ENCODE assay signal across 9 mouse cellular contexts in genomic region chr7:13039181-13039580, GRCm38 (mm10). TPM values are rescaled to one million over a fixed set of nuclear protein-coding genes. Genes with fewer than 3 reads are reported as not detected.
DNase-seq lines count a peak whose midpoint lies in the region; ATAC-seq and TF ChIP-seq lines count a peak whose summit lies in the region.
"Had no signal": no experiment of that assay in that cellular context is flagged by ENCODE, and none has a peak within 500 bp of the region (broad histone marks: within the 10 kb centered on the region; RNA-seq: fewer than 3 reads in every experiment).

No protein-coding gene starts in this region.

- ATAC-seq in lung, postnatal 0 days: no peak
- ATAC-seq in limb, embryonic 14.5 days (ENCODE audit: low FRiP score, low read depth): no peak
- ATAC-seq in stomach, embryonic 14.5 days (ENCODE audit: insufficient number of reproducible peaks, insufficient read depth, low FRiP score, low read depth): no peak

- no peak for TF ChIP-seq CTCF in cerebellum, adult 2 months (IDR thresholded peaks at IDR 0.05; ENCODE audit: borderline replicate concordance, insufficient read depth, low read depth, low read length)
- TF ChIP-seq CTCF in lung, postnatal 0 days (IDR thresholded peaks at IDR 0.05): no peak

- no peak for TF ChIP-seq EP300 in lung, postnatal 0 days (IDR thresholded peaks at IDR 0.05)

- no peaks in the 10 kb centered on the region for H3K27me3 ChIP-seq in cerebellum, adult 2 months (ENCODE audit: control insufficient read depth, insufficient read depth, low read length)
- H3K27me3 ChIP-seq in lung, postnatal 0 days (replicated peaks; ENCODE audit: insufficient read depth, low read length): peaks cover 15% of the 10 kb centered on the region
- H3K27me3 ChIP-seq in limb, embryonic 14.5 days (ENCODE audit: control insufficient read depth, insufficient read depth, low read length): peaks cover 21% of the 10 kb centered on the region
- peaks cover 10% of the 10 kb centered on the region; the same call in 1 of the 2 replicates for H3K27me3 ChIP-seq in stomach, embryonic 14.5 days (ENCODE audit: control insufficient read depth, insufficient read depth, low read length)

- 45% methylated on average over 1 of the region's 1 CpGs for WGBS in cerebellum, adult 2 months
- WGBS in lung, postnatal 0 days: 81% methylated on average over 1 of the region's 1 CpGs
- 88% methylated on average over 1 of the region's 1 CpGs for WGBS in limb, embryonic 14.5 days
- 88% methylated on average over 1 of the region's 1 CpGs for WGBS in stomach, embryonic 14.5 days

- peak overlapping the region; percentile 62 for H3K4me2 ChIP-seq in lung, postnatal 0 days (replicated peaks; ENCODE audit: low read depth, low read length)
- peak overlapping the region; percentile 79; the same call in 1 of the 2 replicates for H3K4me2 ChIP-seq in limb, embryonic 14.5 days (replicated peaks; ENCODE audit: low read depth, low read length, severe bottlenecking)
- peak overlapping the region; percentile 82 for H3K4me2 ChIP-seq in stomach, embryonic 14.5 days (replicated peaks; ENCODE audit: low read depth, low read length)

- H3K4me3 ChIP-seq in cerebellum, adult 2 months (replicated peaks; ENCODE audit: insufficient read depth, low read depth, low read length): peak overlapping the region; percentile 88
- no peak overlapping the region for H3K4me3 ChIP-seq in lung, postnatal 0 days (ENCODE audit: low read depth, low read length)
- 0 out of 2 replicates have a peak overlapping the region, but pooled peaks have one; percentile 59 for H3K4me3 ChIP-seq in limb, embryonic 14.5 days (replicated peaks; ENCODE audit: low read length)
- peak overlapping the region; percentile 51; the same call in 1 of the 2 replicates for H3K4me3 ChIP-seq in stomach, embryonic 14.5 days (ENCODE audit: low read depth, low read length)

- no peak for TF ChIP-seq POLR2A in cerebellum, adult 2 months (IDR thresholded peaks at IDR 0.05; ENCODE audit: borderline replicate concordance, insufficient read depth, low read length)
- TF ChIP-seq POLR2A in limb, embryonic 14.5 days (IDR thresholded peaks at IDR 0.05; ENCODE audit: borderline replicate concordance, extremely low read depth, insufficient read depth, insufficient read length): no peak

- peak overlapping the region; percentile 99; the same call in 1 of the 2 replicates for H3K9ac ChIP-seq in lung, postnatal 0 days (replicated peaks; ENCODE audit: low read depth)
- peak overlapping the region; percentile 82 for H3K9ac ChIP-seq in limb, embryonic 14.5 days (ENCODE audit: low read depth, low read length, severe bottlenecking)
- H3K9ac ChIP-seq in stomach, embryonic 14.5 days (replicated peaks; ENCODE audit: low read depth, low read length): peak overlapping the region; percentile 93

- H3K36me3 ChIP-seq in lung, postnatal 0 days (ENCODE audit: insufficient read depth, low read length): no peaks in the 10 kb centered on the region
- H3K36me3 ChIP-seq in limb, embryonic 14.5 days (ENCODE audit: control insufficient read depth, insufficient read depth, low read length): peaks cover 20% of the 10 kb centered on the region
- H3K36me3 ChIP-seq in stomach, embryonic 14.5 days (ENCODE audit: control insufficient read depth, insufficient read depth, low read length): peaks cover 16% of the 10 kb centered on the region

- no peak overlapping the region; the same call in 1 of the 2 replicates for H3K27ac ChIP-seq in cerebellum, adult 2 months (ENCODE audit: insufficient read depth, low read length)
- peak overlapping the region; percentile 100; the same call in 1 of the 2 replicates for H3K27ac ChIP-seq in lung, postnatal 0 days (ENCODE audit: low read length)
- H3K27ac ChIP-seq in limb, embryonic 14.5 days (replicated peaks; ENCODE audit: low read depth, low read length): no peak overlapping the region
- no peak overlapping the region for H3K27ac ChIP-seq in stomach, embryonic 14.5 days (ENCODE audit: low read length)

- no peak for DNase-seq in cerebellum, adult 2 months
- no peak for DNase-seq in cerebellum, adult 11-12 months
- DNase-seq in lung, postnatal 0 days (ENCODE audit: low spot score): no peak
- DNase-seq in lung, postnatal 36 days: no peak
- no peak for DNase-seq in limb, embryonic 14.5 days (ENCODE audit: low spot score)
- no peak for DNase-seq in urinary bladder, postnatal 4 days (ENCODE audit: low spot score in 2 of 2)
- no peak for DNase-seq in urinary bladder, postnatal 10 days (ENCODE audit: low spot score)
- DNase-seq: right cerebral cortex, postnatal 25 days had no signal

- no peaks in the 10 kb centered on the region for H3K9me3 ChIP-seq in lung, postnatal 0 days (ENCODE audit: low read length)
- H3K9me3 ChIP-seq in limb, embryonic 14.5 days (ENCODE audit: control insufficient read depth, low read length): no peaks in the 10 kb centered on the region
- no peaks in the 10 kb centered on the region for H3K9me3 ChIP-seq in stomach, embryonic 14.5 days (ENCODE audit: control insufficient read depth, low read depth, low read length)

- H3K4me1 ChIP-seq in cerebellum, adult 2 months (ENCODE audit: control insufficient read depth, insufficient read depth, low read length): peaks cover 16% of the 10 kb centered on the region
- H3K4me1 ChIP-seq in lung, postnatal 0 days (ENCODE audit: insufficient read depth, low read depth, low read length): peaks cover 25% of the 10 kb centered on the region
- peaks cover 24% of the 10 kb centered on the region for H3K4me1 ChIP-seq in limb, embryonic 14.5 days (ENCODE audit: control insufficient read depth, insufficient read depth, low read length)
- peaks cover 32% of the 10 kb centered on the region for H3K4me1 ChIP-seq in stomach, embryonic 14.5 days (ENCODE audit: control insufficient read depth, insufficient read depth, low read length)

RNA-seq across cellular contexts. Expression of gene Ube2m, which starts 1.1 kb away (rescaled TPM):
- 376 and 405 TPM in 2 replicates for polyA plus RNA-seq in cerebellum, adult 2 months (2012; rRNA removed)
- polyA plus RNA-seq in lung, postnatal 0 days (2015; fragmentation: Nextera tagmentation; extraction: Ambion mirVana): 67.8 and 78.1 TPM in 2 replicates
- 294 and 308 TPM in 2 replicates for polyA plus RNA-seq in limb, embryonic 14.5 days (2012; rRNA removed)
- polyA plus RNA-seq in limb, embryonic 14.5 days (2014; fragmentation: Nextera tagmentation; extraction: Ambion mirVana): 159 and 165 TPM in 2 replicates
- polyA plus RNA-seq in stomach, embryonic 14.5 days (2014; fragmentation: Nextera tagmentation; extraction: Ambion mirVana): 56.6 and 59.6 TPM in 2 replicates

RNA-seq across cellular contexts. Expression of gene Chmp2a, which starts 4.6 kb away (rescaled TPM):
- 258 and 264 TPM in 2 replicates for polyA plus RNA-seq in cerebellum, adult 2 months (2012; rRNA removed)
- 254 and 264 TPM in 2 replicates for polyA plus RNA-seq in lung, postnatal 0 days (2015; fragmentation: Nextera tagmentation; extraction: Ambion mirVana)
- polyA plus RNA-seq in limb, embryonic 14.5 days (2012; rRNA removed): 97.3 and 151 TPM in 2 replicates
- 164 TPM in 2 replicates for polyA plus RNA-seq in limb, embryonic 14.5 days (2014; fragmentation: Nextera tagmentation; extraction: Ambion mirVana)
- 150 and 157 TPM in 2 replicates for polyA plus RNA-seq in stomach, embryonic 14.5 days (2014; fragmentation: Nextera tagmentation; extraction: Ambion mirVana)

RNA-seq across cellular contexts. Expression of gene Mzf1, which starts 15.4 kb away (rescaled TPM):
- 4.6 TPM in 2 replicates for polyA plus RNA-seq in cerebellum, adult 2 months (2012; rRNA removed)
- 2.0 and 2.1 TPM in 2 replicates for polyA plus RNA-seq in lung, postnatal 0 days (2015; fragmentation: Nextera tagmentation; extraction: Ambion mirVana)
- 5.3 and 7.1 TPM in 2 replicates for polyA plus RNA-seq in limb, embryonic 14.5 days (2012; rRNA removed)
- 1.9 and 2.5 TPM in 2 replicates for polyA plus RNA-seq in limb, embryonic 14.5 days (2014; fragmentation: Nextera tagmentation; extraction: Ambion mirVana)
- polyA plus RNA-seq in stomach, embryonic 14.5 days (2014; fragmentation: Nextera tagmentation; extraction: Ambion mirVana): 3.1 and 3.4 TPM in 2 replicates

RNA-seq across cellular contexts. Expression of gene Zbtb45, which starts 29.3 kb away (rescaled TPM):
- polyA plus RNA-seq in cerebellum, adult 2 months (2012; rRNA removed): 31.9 and 33.5 TPM in 2 replicates
- polyA plus RNA-seq in lung, postnatal 0 days (2015; fragmentation: Nextera tagmentation; extraction: Ambion mirVana): 11.9 and 12.2 TPM in 2 replicates
- polyA plus RNA-seq in limb, embryonic 14.5 days (2012; rRNA removed): 29.3 and 46.7 TPM in 2 replicates
- polyA plus RNA-seq in limb, embryonic 14.5 days (2014; fragmentation: Nextera tagmentation; extraction: Ambion mirVana): 25.5 and 25.8 TPM in 2 replicates
- 21.3 and 21.8 TPM in 2 replicates for polyA plus RNA-seq in stomach, embryonic 14.5 days (2014; fragmentation: Nextera tagmentation; extraction: Ambion mirVana)

RNA-seq across cellular contexts. Expression of gene Trim28, which starts 40.3 kb away (rescaled TPM):
- 250 and 266 TPM in 2 replicates for polyA plus RNA-seq in cerebellum, adult 2 months (2012; rRNA removed)
- 85.6 and 87.2 TPM in 2 replicates for polyA plus RNA-seq in lung, postnatal 0 days (2015; fragmentation: Nextera tagmentation; extraction: Ambion mirVana)
- 610 and 816 TPM in 2 replicates for polyA plus RNA-seq in limb, embryonic 14.5 days (2012; rRNA removed)
- 408 and 456 TPM in 2 replicates for polyA plus RNA-seq in limb, embryonic 14.5 days (2014; fragmentation: Nextera tagmentation; extraction: Ambion mirVana)
- 386 and 397 TPM in 2 replicates for polyA plus RNA-seq in stomach, embryonic 14.5 days (2014; fragmentation: Nextera tagmentation; extraction: Ambion mirVana)
